Mouse (Mus musculus) gastrocnemius, postnatal 10 days (tissue): ENCODE data around the gene Rhox4c. TPM values are rescaled to one million over a fixed set of nuclear protein-coding genes. Genes with fewer than 3 reads are reported as not detected.
"Not testable (repeated sequence)": the region's sequence is repeated elsewhere in the genome, so short reads cannot be mapped to it uniquely, and the experiment has no call there.

Experiments used
- DNase-seq: peaks from one replicate; pipeline ENCODE4 v3.0.0; 2021; ENCODE audit warnings: mixed read lengths
- long read RNA-seq, 2 experiments: library from polyadenylated mRNA; stranded (forward); transcript quantifications; one replicate each; pipeline ENCODE4 v2.0.0; 2021
- total RNA-seq, 2 experiments: library from RNA; stranded (reverse); gene quantifications; 2 replicates each; pipeline ENCODE4 v1.2.3; 2021

Rhox4c gene
- total RNA-seq: not detected
- long read RNA-seq, experiment 1: 0 reads
- long read RNA-seq, experiment 2: 0 reads

DNA sequence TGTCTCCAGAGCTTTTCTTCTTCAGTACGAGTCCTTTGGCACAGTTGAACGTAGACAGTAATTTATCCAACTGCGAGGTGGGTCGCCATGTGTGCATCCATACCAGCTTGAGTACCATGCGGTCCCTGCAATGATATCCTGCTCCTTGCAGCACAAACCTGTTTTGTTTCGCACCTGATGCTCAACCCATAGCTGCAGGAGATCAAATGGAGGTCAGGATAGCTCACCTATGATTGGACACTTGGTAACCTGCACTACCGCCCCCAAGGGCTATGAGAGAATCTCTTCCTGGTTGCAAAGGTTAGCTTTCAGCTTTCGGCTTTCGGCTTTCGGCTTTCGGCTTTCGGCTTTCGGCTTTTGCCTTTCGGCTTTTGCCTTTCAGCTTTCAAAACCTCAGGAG lies at the start of gene Rhox4c:
TSS of gene Rhox4c (plus strand) at position 301 of the 400 bp plus-strand sequence.
- DNase-seq: not testable (repeated sequence)

DNA sequence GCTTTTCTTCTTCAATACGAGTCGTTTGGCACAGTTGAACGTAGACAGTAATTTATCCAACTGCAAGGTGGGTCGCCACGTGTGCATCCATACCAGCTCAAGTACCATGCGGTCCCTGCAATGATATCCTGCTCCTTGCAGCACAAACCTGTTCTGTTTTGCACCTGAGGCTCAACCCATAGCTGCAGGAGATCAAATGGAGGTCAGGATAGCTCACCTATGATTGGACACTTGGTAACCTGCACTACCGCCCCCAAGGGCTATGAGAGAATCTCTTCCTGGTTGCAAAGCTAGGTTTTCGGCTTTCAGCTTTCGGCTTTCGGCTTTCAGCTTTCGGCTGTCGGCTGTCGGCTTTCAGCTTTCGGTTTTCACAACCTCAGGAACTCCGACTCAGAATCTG lies 47.9 kb upstream of the Rhox4c start, which contains the start of gene Rhox4b:
TSS of gene Rhox4b (plus strand) at position 301 of the 400 bp plus-strand sequence.
- DNase-seq: not testable (repeated sequence)

DNA sequence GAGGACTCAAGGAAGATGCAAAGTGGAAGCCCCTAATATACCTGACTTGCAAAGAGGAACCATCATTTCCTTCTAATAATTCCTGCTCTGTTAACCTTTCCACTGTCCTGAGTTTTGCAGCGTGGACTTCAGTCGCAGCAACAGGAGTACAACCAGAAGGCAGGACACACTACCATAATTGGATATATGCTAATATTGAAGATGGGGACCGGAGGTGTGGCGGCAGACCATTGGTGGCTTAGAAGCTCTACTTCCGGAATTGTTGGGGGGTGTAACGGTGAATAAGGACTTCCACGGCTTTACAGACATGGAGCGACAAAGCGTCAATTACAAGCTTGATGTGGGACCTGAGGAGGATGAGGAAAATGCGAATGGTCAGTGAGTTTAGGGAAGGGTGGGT lies 26.8 kb upstream of the Rhox4c start, which contains the start of gene Rhox2c:
TSS of gene Rhox2c (plus strand) at position 301 of the 400 bp plus-strand sequence.
- DNase-seq: not testable (repeated sequence)

DNA sequence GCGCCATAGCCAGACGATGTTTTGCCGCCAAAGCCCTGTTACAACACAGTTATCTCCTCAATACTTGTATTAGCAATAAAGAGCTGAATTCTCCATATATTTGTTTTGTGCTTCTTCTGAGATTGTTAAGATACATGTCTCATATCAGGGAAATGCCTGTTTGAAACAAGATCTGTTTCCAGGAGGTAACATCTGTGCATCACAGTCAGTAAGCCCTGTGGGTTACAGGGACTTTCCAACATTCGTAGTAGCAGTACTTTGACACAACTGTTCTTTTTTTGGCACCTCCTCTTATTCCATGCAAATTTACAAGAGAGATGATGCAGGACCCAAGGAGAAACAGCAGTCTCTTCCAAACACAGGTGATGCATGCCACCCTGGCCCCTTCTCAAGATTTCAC lies 21.9 kb upstream of the Rhox4c start, which contains the start of gene Rhox3c:
TSS of gene Rhox3c (plus strand) at position 301 of the 400 bp plus-strand sequence.
- DNase-seq: not testable (repeated sequence)

DNA sequence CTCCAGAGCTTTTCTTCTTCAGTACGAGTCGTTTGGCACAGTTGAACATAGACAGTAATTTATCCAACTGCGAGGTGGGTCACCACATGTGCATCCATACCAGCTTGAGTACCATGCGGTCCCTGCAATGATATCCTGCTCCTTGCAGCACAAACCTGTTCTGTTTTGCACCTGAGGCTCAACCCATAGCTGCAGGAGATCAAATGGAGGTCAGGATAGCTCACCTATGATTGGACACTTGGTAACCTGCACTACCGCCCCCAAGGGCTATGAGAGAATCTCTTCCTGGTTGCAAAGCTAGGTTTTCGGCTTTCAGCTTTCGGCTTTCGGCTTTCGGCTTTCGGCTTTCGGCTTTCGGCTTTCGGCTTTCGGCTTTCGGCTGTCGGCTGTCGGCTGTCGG lies 33.9 kb downstream of the Rhox4c start, which contains the start of gene Rhox4d:
TSS of gene Rhox4d (plus strand) at position 301 of the 400 bp plus-strand sequence.
- DNase-seq: not testable (repeated sequence)

DNA sequence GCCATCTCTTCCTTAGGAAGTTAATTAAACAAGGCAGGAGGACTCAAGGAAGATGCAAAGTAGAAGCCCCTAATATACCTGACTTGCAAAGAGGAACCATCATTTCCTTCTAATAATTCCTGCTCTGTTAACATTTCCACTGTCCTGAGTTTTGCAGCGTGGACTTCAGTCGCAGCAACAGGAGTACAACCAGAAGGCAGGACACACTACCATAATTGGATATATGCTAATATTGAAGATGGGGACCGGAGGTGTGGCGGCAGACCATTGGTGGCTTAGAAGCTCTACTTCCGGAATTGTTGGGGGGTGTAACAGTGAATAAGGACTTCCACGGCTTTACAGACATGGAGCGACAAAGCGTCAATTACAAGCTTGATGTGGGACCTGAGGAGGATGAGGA lies 50.0 kb downstream of the Rhox4c start, which contains the start of gene Rhox2e:
TSS of gene Rhox2e (plus strand) at position 301 of the 400 bp plus-strand sequence.
- not testable (repeated sequence) for DNase-seq

Other genes with a start within 250 kb of the Rhox4c start
- not detected for gene Rhox2a, start 235.4 kb upstream of the Rhox4c start, total RNA-seq
- not detected for gene Rhox3a, start 230.4 kb upstream of the Rhox4c start, total RNA-seq
- gene Rhox4a, start 215.0 kb upstream of the Rhox4c start, total RNA-seq: not detected
- gene Rhox3a2, start 100.3 kb upstream of the Rhox4c start, total RNA-seq: not detected
- gene Rhox4a2, start 89.5 kb upstream of the Rhox4c start, total RNA-seq: not detected
- not detected for gene Rhox2b, start 68.3 kb upstream of the Rhox4c start, total RNA-seq
- gene Rhox4b, start 47.8 kb upstream of the Rhox4c start, total RNA-seq: not detected
- not detected for gene Rhox2c, start 26.7 kb upstream of the Rhox4c start, total RNA-seq
- not detected for gene Rhox3c, start 21.8 kb upstream of the Rhox4c start, total RNA-seq
- not detected for gene Rhox2d, start 13.1 kb downstream of the Rhox4c start, total RNA-seq
- not detected for gene Rhox4d, start 34.0 kb downstream of the Rhox4c start, total RNA-seq
- not detected for gene Rhox2e, start 50.1 kb downstream of the Rhox4c start, total RNA-seq
- under 1 TPM in 1 of 2 experiments, not detected in 1; 0.52 TPM for gene Rhox3e, start 61.7 kb downstream of the Rhox4c start, total RNA-seq
- not detected for gene Rhox4e, start 77.1 kb downstream of the Rhox4c start, total RNA-seq
- not detected for gene Rhox2f, start 91.1 kb downstream of the Rhox4c start, total RNA-seq
- gene Rhox3f, start 100.7 kb downstream of the Rhox4c start, total RNA-seq: not detected
- gene Rhox4f, start 127.4 kb downstream of the Rhox4c start, total RNA-seq: not detected
- gene Rhox3g, start 148.3 kb downstream of the Rhox4c start, total RNA-seq: not detected
- not detected for gene Rhox2g, start 163.1 kb downstream of the Rhox4c start, total RNA-seq
- not detected for gene Rhox4g, start 171.0 kb downstream of the Rhox4c start, total RNA-seq
- not detected for gene Rhox3h, start 188.4 kb downstream of the Rhox4c start, total RNA-seq
- gene Rhox2h, start 192.9 kb downstream of the Rhox4c start, total RNA-seq: not detected